Mouse (Mus musculus): Measurements from ENCODE around the gene Btg2. TPM values are rescaled to one million over a fixed set of nuclear protein-coding genes. Genes with fewer than 3 reads are reported as not detected.

Btg2 gene
- polyA plus RNA-seq, 1 experiment, result 13.9 TPM

GRCm38 (mm10) chr1:134036492-134036891 is 42.4 kb downstream of the Btg2 start:
- no peaks in the 10 kb centered on the region for H3K4me1 ChIP-seq
- H3K36me3 ChIP-seq (replicated peaks; ENCODE audit: low read length), result no peaks in the 10 kb centered on the region
- no peak overlapping the region for H3K4me3 ChIP-seq (replicated peaks)
- TF ChIP-seq GATA1 (IDR thresholded peaks at IDR 0.05; ENCODE audit: borderline replicate concordance, low read length), result no peak
- no peak for TF ChIP-seq FLI1 (IDR thresholded peaks at IDR 0.05; ENCODE audit: low read length)
- peaks cover 76% of the 10 kb centered on the region for H3K27me3 ChIP-seq (replicated peaks)
- H3K9me3 ChIP-seq, result peaks cover 4% of the 10 kb centered on the region; the same call in 1 of the 2 replicates

GRCm38 (mm10) chr1:134028161-134028846 is 50.6 kb downstream of the Btg2 start:
- H3K36me3 ChIP-seq (replicated peaks; ENCODE audit: low read length), result no peaks in the 10 kb centered on the region
- peaks cover 12% of the 10 kb centered on the region for H3K4me1 ChIP-seq
- peaks cover 12% of the 10 kb centered on the region for H3K9me3 ChIP-seq
- TF ChIP-seq FLI1 (IDR thresholded peaks at IDR 0.05; ENCODE audit: low read length) (no peak), GATA1 (IDR thresholded peaks at IDR 0.05; ENCODE audit: borderline replicate concordance, low read length) (no peak)
- no peak overlapping the region for H3K4me3 ChIP-seq (replicated peaks)
- peaks cover 69% of the 10 kb centered on the region for H3K27me3 ChIP-seq (replicated peaks)

- H3K36me3 ChIP-seq (replicated peaks; ENCODE audit: low read length), result no peaks in the 10 kb centered on the region
- H3K4me3 ChIP-seq (replicated peaks), result no peak overlapping the region
- no peak for TF ChIP-seq GATA1 (IDR thresholded peaks at IDR 0.05; ENCODE audit: borderline replicate concordance, low read length)
- H3K27me3 ChIP-seq (replicated peaks), result peaks cover 61% of the 10 kb centered on the region
- H3K4me1 ChIP-seq, result peaks cover 12% of the 10 kb centered on the region
- H3K9me3 ChIP-seq, result peaks cover 12% of the 10 kb centered on the region
These were observed 52.2 kb downstream of the Btg2 start for GRCm38 (mm10) chr1:134026741-134027140.

- Histone ChIP-seq H3K36me3 (replicated peaks; ENCODE audit: low read length) (no peaks in the 10 kb centered on the region), H3K9me3 (peaks cover 12% of the 10 kb centered on the region), H3K27me3 (replicated peaks) (peaks cover 62% of the 10 kb centered on the region), H3K4me1 (peaks cover 12% of the 10 kb centered on the region), H3K4me3 (replicated peaks) (no peak overlapping the region)
- TF ChIP-seq GATA1 (IDR thresholded peaks at IDR 0.05; ENCODE audit: borderline replicate concordance, low read length), result no peak
- TF ChIP-seq FLI1 (IDR thresholded peaks at IDR 0.05; ENCODE audit: low read length), result no peak
These were observed 52.9 kb downstream of the Btg2 start for GRCm38 (mm10) chr1:134025975-134026374.

Other genes starting within 250 kb of the Btg2 start
- not detected in 2 replicates for gene Optc, start 171.1 kb downstream of the Btg2 start, polyA plus RNA-seq (2012; ENCODE audit: insufficient read depth, low replicate concordance)
- gene Prelp, start 157.7 kb downstream of the Btg2 start, polyA plus RNA-seq (2012; ENCODE audit: insufficient read depth, low replicate concordance), result not detected in 2 replicates
- not detected in 2 replicates for gene Fmod, start 41.9 kb downstream of the Btg2 start, polyA plus RNA-seq (2012; ENCODE audit: insufficient read depth, low replicate concordance)
- gene Chit1, start 32.1 kb upstream of the Btg2 start, polyA plus RNA-seq (2012; ENCODE audit: insufficient read depth, low replicate concordance), result not detected in 2 replicates
- 5.0 TPM in 1 of 2 replicates, not detected in the other for gene Chil1, start 103.1 kb upstream of the Btg2 start, polyA plus RNA-seq (2012; ENCODE audit: insufficient read depth, low replicate concordance)
- gene Mybph, start 114.3 kb upstream of the Btg2 start, polyA plus RNA-seq (2012; ENCODE audit: insufficient read depth, low replicate concordance), result not detected in 2 replicates
- 0.50 TPM in 1 of 2 replicates, not detected in the other for gene Adora1, start 156.3 kb upstream of the Btg2 start, polyA plus RNA-seq (2012; ENCODE audit: insufficient read depth, low replicate concordance)
- gene Myog, start 210.9 kb upstream of the Btg2 start, polyA plus RNA-seq (2012; ENCODE audit: insufficient read depth, low replicate concordance), result not detected in 2 replicates